Mouse (Mus musculus) ES-E14 (cell line): Measurements from ENCODE around the gene Il18. TPM values are rescaled to one million over a fixed set of nuclear protein-coding genes. Genes with fewer than 3 reads are reported as not detected.

ENCODE experiments used
- DNase-seq: peaks from one replicate; pipeline ENCODE4 v3.0.0-alpha.2; 2013; ENCODE audit warnings: low read depth, low spot score
- H3K27ac ChIP-seq: 2 replicates; pipeline ENCODE4 v1.5.1; 2012; ENCODE audit warnings: low read depth, mild to moderate bottlenecking, low read length, moderate library complexity, mixed read lengths; ENCODE audit not compliant: poor library complexity, insufficient read depth, severe bottlenecking
- H3K36me3 ChIP-seq: 2 replicates; pipeline ENCODE4 v1.6.1; 2012; ENCODE audit warnings: mild to moderate bottlenecking, low read length, moderate library complexity, mixed read lengths; ENCODE audit not compliant: control insufficient read depth, poor library complexity, insufficient read depth, severe bottlenecking
- H3K4me1 ChIP-seq, 2 experiments: fragments of 150-350 bp in 1 of 2; sonication (generic) in 1 of 2; 2 replicates each; pipeline ENCODE4 v1.6.1; 2012; ENCODE audit warnings: low read length in 2 of 2, mild to moderate bottlenecking in 1 of 2, mixed read lengths in 1 of 2; ENCODE audit not compliant: control insufficient read depth in 2 of 2, insufficient read depth in 2 of 2, poor library complexity in 1 of 2
- H3K4me3 ChIP-seq, 2 experiments: fragments of 150-350 bp in 1 of 2; sonication (generic) in 1 of 2; 2 replicates each; pipeline ENCODE4 v1.5.1; 2012; ENCODE audit warnings: low read length in 2 of 2, low read depth in 1 of 2, mild to moderate bottlenecking in 1 of 2, mixed read lengths in 1 of 2; ENCODE audit not compliant: insufficient read depth in 1 of 2, poor library complexity in 1 of 2, severe bottlenecking in 1 of 2
- H3K9ac ChIP-seq: 2 replicates; pipeline ENCODE4 v1.6.1; 2012; ENCODE audit warnings: low read depth, mild to moderate bottlenecking, low read length, mixed read lengths; ENCODE audit not compliant: poor library complexity, insufficient read depth, severe bottlenecking
- H3K9me3 ChIP-seq: fragments of 150-350 bp; sonication (generic); 2 replicates; pipeline ENCODE4 v1.6.1; 2012; ENCODE audit warnings: low read depth, mild to moderate bottlenecking, low read length; ENCODE audit not compliant: control insufficient read depth, insufficient read depth
- CHD2 ChIP-seq: IDR thresholded peaks from 2 replicates; pipeline ENCODE4 v1.6.1; 2014; ENCODE audit warnings: mild to moderate bottlenecking, low read depth, low read length, inconsistent platforms
- HCFC1 ChIP-seq: IDR thresholded peaks from 2 replicates; pipeline ENCODE4 v1.6.1; 2012; ENCODE audit warnings: low read length, inconsistent platforms, borderline replicate concordance; ENCODE audit not compliant: insufficient read depth
- MAFK ChIP-seq: IDR thresholded peaks from 2 replicates; pipeline ENCODE4 v1.6.1; 2014; ENCODE audit warnings: mild to moderate bottlenecking, low read depth, low read length, inconsistent platforms; ENCODE audit not compliant: insufficient read depth
- ZC3H11A ChIP-seq: IDR thresholded peaks from 2 replicates; pipeline ENCODE4 v1.6.1; 2012; ENCODE audit warnings: low read depth, mild to moderate bottlenecking, inconsistent platforms, low read length, borderline replicate concordance
- ZNF384 ChIP-seq: IDR thresholded peaks from 2 replicates; pipeline ENCODE4 v1.6.1; 2012; ENCODE audit warnings: low read depth, low read length, inconsistent platforms
- in situ Hi-C, 2 experiments: fragments of 600-800 bp; cut with MboI; formaldehyde crosslinking; loops; one replicate each; pipeline ENCODE4 v1.15.1; 2025; ENCODE audit warnings: low sequenced_read_pairs in 2 of 2, inconsistent platforms in 1 of 2; ENCODE audit not compliant: unreplicated experiment in 2 of 2
- total RNA-seq: library from RNA; depleted of rRNA; stranded (reverse); fragments of 300-350 nt; gene quantifications from 2 replicates; pipeline ENCODE4 v1.2.3, GENCODE M21; 2012

The Il18 gene
- total RNA-seq, 1 experiment: 0.49 TPM

DNA sequence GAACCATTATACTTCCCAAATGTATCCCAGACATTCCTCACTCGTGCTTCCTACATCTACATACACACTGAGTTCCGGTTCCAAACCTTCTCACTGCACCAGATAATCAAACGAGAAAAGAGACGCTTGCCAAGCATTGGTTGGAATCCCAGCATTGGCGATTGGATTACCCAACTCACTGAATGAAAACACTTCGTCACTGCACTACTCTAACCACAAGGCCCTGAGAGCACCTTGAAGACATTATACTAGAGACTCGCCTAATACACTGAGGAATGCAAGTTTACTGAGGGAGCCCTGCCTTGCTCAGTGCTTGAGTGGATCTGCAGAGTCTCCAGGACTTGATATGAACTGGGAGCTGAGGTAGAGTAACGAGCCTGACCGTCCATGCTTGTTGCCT, 12.2 kb upstream of the Il18 start:
- no peaks in the 10 kb centered on the region for H3K36me3 ChIP-seq
- no peaks in the 10 kb centered on the region for H3K9me3 ChIP-seq
- in situ Hi-C loops: no loop called here
- H3K9ac ChIP-seq: no peak overlapping the region
- H3K4me1 ChIP-seq: no peaks in the 10 kb centered on the region
- TF ChIP-seq HCFC1 (no peak), ZC3H11A (no peak), MAFK (no peak), ZNF384 (no peak)
- H3K4me3 ChIP-seq: no peak overlapping the region
- no peak overlapping the region for H3K27ac ChIP-seq
- DNase-seq: no peak

DNA sequence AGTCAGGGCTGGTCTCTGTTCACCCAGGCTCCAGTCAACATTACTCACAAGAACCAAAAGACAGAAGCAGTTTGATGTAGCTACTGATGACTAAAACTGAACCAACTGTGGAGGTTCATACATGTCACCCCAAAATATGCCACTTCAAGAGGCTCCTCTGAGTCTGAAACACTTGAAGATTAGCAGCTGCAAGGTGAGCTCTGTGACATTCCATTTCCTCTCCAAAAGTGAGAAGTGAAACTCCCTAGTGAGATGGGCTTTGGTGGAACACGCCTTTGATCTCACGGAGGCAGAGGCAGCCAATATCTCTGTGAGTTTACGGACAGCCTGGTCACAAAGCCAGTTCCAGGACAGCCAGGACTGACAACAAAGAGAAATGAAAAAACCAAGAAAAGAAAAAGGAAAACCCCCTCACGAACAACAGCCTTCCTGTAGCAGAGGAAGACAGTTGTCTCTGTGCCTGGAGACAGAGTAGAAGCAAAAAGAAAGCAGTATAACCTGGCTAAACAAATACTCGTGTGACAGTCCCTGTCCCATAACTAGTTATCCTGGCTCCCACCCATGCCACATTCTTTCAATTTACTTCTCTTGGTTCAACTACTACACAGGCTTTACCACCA, 6.7 kb upstream of the Il18 start:
- no peak overlapping the region for H3K9ac ChIP-seq
- in situ Hi-C loops: no loop called here
- no peak overlapping the region for H3K27ac ChIP-seq
- no peak for DNase-seq
- no peaks in the 10 kb centered on the region for H3K4me1 ChIP-seq
- no peak overlapping the region for H3K4me3 ChIP-seq
- TF ChIP-seq HCFC1 (no peak), ZNF384 (no peak), MAFK (no peak), CHD2 (no peak), ZC3H11A (no peak)
- no peaks in the 10 kb centered on the region for H3K9me3 ChIP-seq
- no peaks in the 10 kb centered on the region for H3K36me3 ChIP-seq

DNA sequence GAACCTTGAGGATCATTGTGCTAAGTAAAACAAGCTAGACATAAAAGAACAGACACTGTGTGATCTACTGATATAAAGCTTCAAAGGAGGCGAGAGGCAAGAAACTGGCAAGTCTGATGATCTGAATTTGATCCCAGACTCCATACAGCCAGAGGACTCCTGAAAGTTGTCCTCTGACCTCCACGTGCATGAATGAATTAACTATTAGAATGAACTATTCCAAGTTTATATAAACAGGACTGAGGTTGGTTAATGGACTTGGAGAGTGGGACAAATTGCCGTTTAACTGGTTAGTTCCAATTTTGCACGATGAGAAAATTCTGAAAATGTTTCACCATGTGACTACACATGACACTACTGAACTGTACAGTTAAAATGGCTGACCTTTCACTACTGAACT, 5.7 kb upstream of the Il18 start:
- Histone ChIP-seq H3K9me3 (no peaks in the 10 kb centered on the region), H3K9ac (no peak overlapping the region), H3K27ac (no peak overlapping the region), H3K4me3 (no peak overlapping the region), H3K4me1 (no peaks in the 10 kb centered on the region), H3K36me3 (no peaks in the 10 kb centered on the region)
- in situ Hi-C loops: no loop called here
- no peak for DNase-seq
- no peak for TF ChIP-seq CHD2
- TF ChIP-seq ZNF384: no peak
- TF ChIP-seq ZC3H11A: no peak
- TF ChIP-seq HCFC1: no peak
- no peak for TF ChIP-seq MAFK

DNA sequence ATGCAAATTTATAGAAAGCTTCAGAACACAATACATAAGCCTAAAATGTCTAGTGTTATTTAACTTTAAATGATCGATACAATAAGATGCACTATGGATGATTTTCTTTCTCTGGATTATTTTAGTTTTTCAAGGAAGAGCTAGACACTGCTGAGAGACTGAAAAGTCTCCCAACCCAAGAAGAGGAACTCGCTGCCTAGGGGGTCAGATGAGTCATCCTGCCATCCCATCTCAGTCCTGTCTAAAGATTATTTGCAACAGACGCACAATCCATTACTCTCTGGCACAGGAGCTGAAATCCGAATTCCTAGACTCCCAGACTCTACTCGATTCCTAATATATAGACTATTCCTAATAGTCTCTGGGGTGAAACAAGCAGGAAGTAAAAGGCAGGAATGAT, 2.4 kb upstream of the Il18 start:
- no peak overlapping the region for H3K9ac ChIP-seq
- TF ChIP-seq HCFC1: no peak
- no peak for TF ChIP-seq ZC3H11A
- no peak for TF ChIP-seq ZNF384
- TF ChIP-seq CHD2: no peak
- TF ChIP-seq MAFK: no peak
- no peak overlapping the region for H3K4me3 ChIP-seq
- no peaks in the 10 kb centered on the region for H3K9me3 ChIP-seq
- H3K4me1 ChIP-seq: peaks cover 4% of the 10 kb centered on the region in 2 experiments; a peak in 2 of 4 replicates
- in situ Hi-C loops: no loop called here
- H3K27ac ChIP-seq: no peak overlapping the region
- no peak for DNase-seq
- no peaks in the 10 kb centered on the region for H3K36me3 ChIP-seq

DNA sequence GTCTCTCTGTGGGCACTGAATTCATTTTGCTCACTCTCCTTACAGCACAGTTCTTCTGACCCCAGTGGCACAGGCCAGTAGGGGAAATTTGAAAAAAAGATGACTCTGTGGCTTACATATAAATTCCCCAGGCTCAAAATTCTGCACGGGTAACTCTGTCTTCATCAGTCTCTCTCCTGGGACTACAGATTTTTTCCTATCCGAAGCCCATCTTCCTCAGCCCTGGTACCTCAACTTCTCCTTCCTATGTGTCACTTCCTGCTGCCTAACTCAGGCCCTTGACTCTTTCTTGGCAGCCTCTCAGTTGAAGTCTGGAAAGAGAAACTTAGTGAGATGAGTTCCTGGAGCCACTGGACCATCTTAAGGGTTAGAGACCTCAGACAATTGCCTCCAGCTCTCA, 1.1 kb upstream of the Il18 start:
- no peak for DNase-seq
- H3K4me3 ChIP-seq: no peak overlapping the region
- in situ Hi-C loops: no loop called here
- H3K4me1 ChIP-seq: peaks cover 4% of the 10 kb centered on the region in 2 experiments; a peak in 2 of 4 replicates
- no peaks in the 10 kb centered on the region for H3K9me3 ChIP-seq
- no peak overlapping the region for H3K9ac ChIP-seq
- H3K36me3 ChIP-seq: no peaks in the 10 kb centered on the region
- no peak overlapping the region for H3K27ac ChIP-seq
- no peak for TF ChIP-seq CHD2
- TF ChIP-seq HCFC1: no peak
- TF ChIP-seq MAFK: no peak
- no peak for TF ChIP-seq ZNF384
- TF ChIP-seq ZC3H11A: no peak
